Mouse (Mus musculus): ENCODE measurements around the gene Pcnx3. TPM values are rescaled to one million over a fixed set of nuclear protein-coding genes. Genes with fewer than 3 reads are reported as not detected.

Gene Pcnx3
- polyA plus RNA-seq, 1 experiment = 88.8 TPM

GRCm38 (mm10) chr19:5722848-5723425, 34.2 kb upstream of the Pcnx3 start:
- H3K4me1 ChIP-seq (ENCODE audit: control insufficient read depth, insufficient read depth, low read length) = peaks cover 6% of the 10 kb centered on the region; the same call in 1 of the 2 replicates
- H3K36me3 ChIP-seq (ENCODE audit: control insufficient read depth, insufficient read depth, low read length) = no peaks in the 10 kb centered on the region
- DNase-seq = no peak
- 76% methylated on average over 7 of the region's 7 CpGs for WGBS
- TF ChIP-seq POLR2A (IDR thresholded peaks at IDR 0.05; ENCODE audit: low read depth, low read length) = no peak
- TF ChIP-seq CTCF (conservative IDR thresholded peaks at IDR 0.05; ENCODE audit: insufficient read depth, insufficient read length, low read depth, low read length) = no peak
- H3K27ac ChIP-seq (ENCODE audit: insufficient read depth, low read depth, low read length) = no peak overlapping the region
- no peaks in the 10 kb centered on the region for H3K27me3 ChIP-seq (replicated peaks; ENCODE audit: control insufficient read depth, insufficient read depth, low read length)
- H3K4me3 ChIP-seq (ENCODE audit: insufficient read depth, low read depth, low read length) = no peak overlapping the region

- Histone ChIP-seq H3K36me3 (ENCODE audit: control insufficient read depth, insufficient read depth, low read length) (no peaks in the 10 kb centered on the region), H3K4me1 (ENCODE audit: control insufficient read depth, insufficient read depth, low read length) (peaks cover 4% of the 10 kb centered on the region; the same call in 1 of the 2 replicates), H3K4me3 (ENCODE audit: insufficient read depth, low read depth, low read length) (no peak overlapping the region), H3K27ac (ENCODE audit: insufficient read depth, low read depth, low read length) (no peak overlapping the region), H3K27me3 (replicated peaks; ENCODE audit: control insufficient read depth, insufficient read depth, low read length) (no peaks in the 10 kb centered on the region)
- 91% methylated on average over 6 of the region's 6 CpGs for WGBS
- TF ChIP-seq POLR2A (IDR thresholded peaks at IDR 0.05; ENCODE audit: low read depth, low read length) (no peak), CTCF (conservative IDR thresholded peaks at IDR 0.05; ENCODE audit: insufficient read depth, insufficient read length, low read depth, low read length) (no peak)
- DNase-seq = no peak
Observed at GRCm38 (mm10) chr19:5721233-5721632, 32.5 kb upstream of the Pcnx3 start.

- Histone ChIP-seq H3K27ac (ENCODE audit: insufficient read depth, low read depth, low read length) (no peak overlapping the region), H3K4me1 (ENCODE audit: control insufficient read depth, insufficient read depth, low read length) (peaks cover 3% of the 10 kb centered on the region; the same call in 1 of the 2 replicates), H3K36me3 (ENCODE audit: control insufficient read depth, insufficient read depth, low read length) (no peaks in the 10 kb centered on the region), H3K4me3 (ENCODE audit: insufficient read depth, low read depth, low read length) (no peak overlapping the region), H3K27me3 (replicated peaks; ENCODE audit: control insufficient read depth, insufficient read depth, low read length) (no peaks in the 10 kb centered on the region)
- DNase-seq = peak; percentile 27
- 58% methylated on average over 10 of the region's 10 CpGs for WGBS
- TF ChIP-seq CTCF (conservative IDR thresholded peaks at IDR 0.05; ENCODE audit: insufficient read depth, insufficient read length, low read depth, low read length) (no peak), POLR2A (IDR thresholded peaks at IDR 0.05; ENCODE audit: low read depth, low read length) (no peak)
Observed at GRCm38 (mm10) chr19:5716955-5717354, 28.2 kb upstream of the Pcnx3 start.

GRCm38 (mm10) chr19:5715793-5716688, 27.3 kb upstream of the Pcnx3 start:
- peaks cover 3% of the 10 kb centered on the region; the same call in 1 of the 2 replicates for H3K4me1 ChIP-seq (ENCODE audit: control insufficient read depth, insufficient read depth, low read length)
- DNase-seq = peak; percentile 54
- no peaks in the 10 kb centered on the region for H3K27me3 ChIP-seq (replicated peaks; ENCODE audit: control insufficient read depth, insufficient read depth, low read length)
- TF ChIP-seq CTCF (conservative IDR thresholded peaks at IDR 0.05; ENCODE audit: insufficient read depth, insufficient read length, low read depth, low read length) = peak; percentile 51; the same call in 1 of the 2 replicates
- no peak for TF ChIP-seq POLR2A (IDR thresholded peaks at IDR 0.05; ENCODE audit: low read depth, low read length)
- no peak overlapping the region for H3K27ac ChIP-seq (ENCODE audit: insufficient read depth, low read depth, low read length)
- WGBS = 41% methylated on average over 43 of the region's 43 CpGs
- H3K36me3 ChIP-seq (ENCODE audit: control insufficient read depth, insufficient read depth, low read length) = no peaks in the 10 kb centered on the region
- H3K4me3 ChIP-seq (ENCODE audit: insufficient read depth, low read depth, low read length) = no peak overlapping the region

GRCm38 (mm10) chr19:5713730-5714129, 25.0 kb upstream of the Pcnx3 start:
- H3K27ac ChIP-seq (ENCODE audit: insufficient read depth, low read depth, low read length) = no peak overlapping the region
- peak; percentile 85 for DNase-seq
- 7% methylated on average over 2 of the region's 2 CpGs for WGBS

GRCm38 (mm10) chr19:5713255-5713654, 24.5 kb upstream of the Pcnx3 start:
- H3K4me1 ChIP-seq (ENCODE audit: control insufficient read depth, insufficient read depth, low read length) = peaks cover 3% of the 10 kb centered on the region; the same call in 1 of the 2 replicates
- no peaks in the 10 kb centered on the region for H3K27me3 ChIP-seq (replicated peaks; ENCODE audit: control insufficient read depth, insufficient read depth, low read length)
- no peak overlapping the region for H3K27ac ChIP-seq (ENCODE audit: insufficient read depth, low read depth, low read length)
- H3K4me3 ChIP-seq (ENCODE audit: insufficient read depth, low read depth, low read length) = no peak overlapping the region
- no peak for DNase-seq
- no peaks in the 10 kb centered on the region for H3K36me3 ChIP-seq (ENCODE audit: control insufficient read depth, insufficient read depth, low read length)
- TF ChIP-seq POLR2A (IDR thresholded peaks at IDR 0.05; ENCODE audit: low read depth, low read length) = no peak
- TF ChIP-seq CTCF (conservative IDR thresholded peaks at IDR 0.05; ENCODE audit: insufficient read depth, insufficient read length, low read depth, low read length) = no peak
- 63% methylated on average over 5 of the region's 5 CpGs for WGBS

More at GRCm38 (mm10) chr19:5713730-5714129, 25.0 kb upstream of the Pcnx3 start:
- Histone ChIP-seq H3K27me3 (replicated peaks; ENCODE audit: control insufficient read depth, insufficient read depth, low read length) (no peaks in the 10 kb centered on the region), H3K4me1 (ENCODE audit: control insufficient read depth, insufficient read depth, low read length) (peaks cover 3% of the 10 kb centered on the region; the same call in 1 of the 2 replicates), H3K4me3 (ENCODE audit: insufficient read depth, low read depth, low read length) (no peak overlapping the region), H3K36me3 (ENCODE audit: control insufficient read depth, insufficient read depth, low read length) (no peaks in the 10 kb centered on the region)
- no peak for TF ChIP-seq POLR2A (IDR thresholded peaks at IDR 0.05; ENCODE audit: low read depth, low read length)
- no peak for TF ChIP-seq CTCF (conservative IDR thresholded peaks at IDR 0.05; ENCODE audit: insufficient read depth, insufficient read length, low read depth, low read length)

Measured in kidney, adult 2 months (tissue).